Mouse (Mus musculus): ENCODE results near the gene Stau1.

DNA sequence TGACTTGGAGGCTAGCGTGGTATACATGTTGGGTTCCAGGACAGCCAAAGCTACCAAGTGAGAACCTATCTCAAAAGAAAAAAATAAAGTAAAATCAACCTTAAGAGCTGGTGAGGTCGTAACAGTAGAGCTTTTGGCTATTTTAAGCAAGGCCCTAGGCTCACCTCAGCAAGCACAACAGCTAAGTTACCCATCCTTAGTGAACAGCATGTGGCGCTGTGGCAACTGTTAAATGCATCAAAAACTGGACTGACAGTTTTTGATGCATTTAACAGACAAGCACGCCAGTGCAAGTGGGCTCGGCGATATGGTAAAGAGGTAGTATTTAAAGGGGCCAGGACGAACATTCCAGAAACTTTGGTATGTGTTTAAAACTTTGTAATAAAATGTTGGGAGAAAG, 5.2 kb downstream of the Stau1 start:
- no peak for TF ChIP-seq TAL1 (IDR thresholded peaks at IDR 0.05; ENCODE audit: low read length)
- no peak for TF ChIP-seq GATA1 (IDR thresholded peaks at IDR 0.05; ENCODE audit: low read length)

All from erythroblast, embryonic 14.5 days (primary cell).